ENCODE assay signal across 8 mouse cellular contexts in the genomic region with DNA sequence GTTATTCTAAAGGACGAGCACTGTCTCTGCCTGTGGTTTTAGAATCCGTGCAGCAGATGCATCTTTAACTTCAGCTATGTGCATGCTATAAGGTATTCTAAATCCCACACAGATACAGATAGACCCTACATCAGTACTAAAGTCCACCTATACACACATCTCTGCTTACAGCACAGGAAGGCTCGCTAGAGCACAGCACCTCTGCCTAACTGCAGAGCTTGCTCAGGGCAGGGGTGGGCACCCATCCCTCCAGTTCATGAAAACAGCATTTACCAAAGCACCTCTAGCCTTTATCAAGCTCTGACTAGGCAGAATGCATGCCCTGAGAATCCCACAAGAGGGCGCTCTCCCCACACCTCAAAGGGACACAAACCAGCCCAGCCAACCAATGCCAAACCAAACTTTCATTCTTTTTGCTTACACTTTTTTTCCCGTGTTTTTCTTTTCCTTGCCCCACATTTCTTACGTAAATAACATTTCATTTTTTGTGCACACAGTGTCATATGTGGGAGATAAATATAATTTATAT.
DNase-seq lines count a peak whose midpoint lies in the region; ATAC-seq and TF ChIP-seq lines count a peak whose summit lies in the region.

No protein-coding gene starts in this region.

- no peak overlapping the region for H3K9ac ChIP-seq in kidney, postnatal 0 days (ENCODE audit: low read depth, low read length)
- no peak overlapping the region for H3K9ac ChIP-seq in liver, embryonic 11.5 days (ENCODE audit: low read depth, low read length)
- 0 out of 2 replicates have a peak overlapping the region, but pooled peaks have one; percentile 17 for H3K9ac ChIP-seq in neural tube, embryonic 13.5 days

- no peaks in the 10 kb centered on the region for H3K9me3 ChIP-seq in kidney, postnatal 0 days (replicated peaks; ENCODE audit: low read length)
- no peaks in the 10 kb centered on the region for H3K9me3 ChIP-seq in liver, embryonic 11.5 days (ENCODE audit: control insufficient read depth, low read length)
- H3K9me3 ChIP-seq in neural tube, embryonic 13.5 days: no peaks in the 10 kb centered on the region

- H3K27ac ChIP-seq in kidney, postnatal 0 days: no peak overlapping the region
- H3K27ac ChIP-seq in liver, embryonic 11.5 days (ENCODE audit: low read depth, low read length): no peak overlapping the region
- 0 out of 2 replicates have a peak overlapping the region, but pooled peaks have one; percentile 3 for H3K27ac ChIP-seq in neural tube, embryonic 13.5 days (replicated peaks)

- H3K36me3 ChIP-seq in kidney, postnatal 0 days (ENCODE audit: insufficient read depth, low read length): no peaks in the 10 kb centered on the region
- H3K36me3 ChIP-seq in liver, embryonic 11.5 days (ENCODE audit: control insufficient read depth, insufficient read depth, low read length): no peaks in the 10 kb centered on the region
- no peaks in the 10 kb centered on the region for H3K36me3 ChIP-seq in neural tube, embryonic 13.5 days

- no peak overlapping the region for H3K4me3 ChIP-seq in kidney, postnatal 0 days (replicated peaks; ENCODE audit: low read depth, low read length)
- no peak overlapping the region for H3K4me3 ChIP-seq in liver, embryonic 11.5 days (ENCODE audit: low read depth, low read length)
- no peak overlapping the region for H3K4me3 ChIP-seq in neural tube, embryonic 13.5 days

- no peak overlapping the region for H3K4me2 ChIP-seq in kidney, postnatal 0 days (ENCODE audit: low read length)
- no peak overlapping the region for H3K4me2 ChIP-seq in liver, embryonic 11.5 days
- H3K4me2 ChIP-seq in neural tube, embryonic 13.5 days: no peak overlapping the region

- no peaks in the 10 kb centered on the region for H3K27me3 ChIP-seq in kidney, postnatal 0 days (ENCODE audit: insufficient read depth, low read length)
- 0 out of 2 replicates have a peak, but pooled peaks cover 2% of the 10 kb centered on the region for H3K27me3 ChIP-seq in liver, embryonic 11.5 days (replicated peaks; ENCODE audit: control insufficient read depth, insufficient read depth, low read length)
- no peaks in the 10 kb centered on the region for H3K27me3 ChIP-seq in neural tube, embryonic 13.5 days

- peak; percentile 94 for TF ChIP-seq CTCF in kidney, postnatal 0 days (IDR thresholded peaks at IDR 0.05; ENCODE audit: low read depth)

- H3K4me1 ChIP-seq in kidney, postnatal 0 days (replicated peaks; ENCODE audit: insufficient read depth, low read length): no peaks in the 10 kb centered on the region
- no peaks in the 10 kb centered on the region for H3K4me1 ChIP-seq in liver, embryonic 11.5 days (replicated peaks; ENCODE audit: control insufficient read depth, insufficient read depth, low read length)
- H3K4me1 ChIP-seq in neural tube, embryonic 13.5 days (replicated peaks): peaks cover 33% of the 10 kb centered on the region

- WGBS in kidney, postnatal 0 days: 22% methylated on average over 6 of the region's 6 CpGs
- WGBS in liver, embryonic 11.5 days: 19% methylated on average over 6 of the region's 6 CpGs
- WGBS in neural tube, embryonic 13.5 days: 27% methylated on average over 6 of the region's 6 CpGs

- peak; percentile 11 to 67 for DNase-seq in spleen, postnatal 10 days (ENCODE audit: low spot score in 2 of 2)
- no peak for DNase-seq in spleen, postnatal 36 days (ENCODE audit: low spot score in 2 of 2)
- DNase-seq in cerebellum, postnatal 14 days: peak; percentile 82 to 89
- peak; percentile 74 for DNase-seq in gastrocnemius, postnatal 10 days
- peak; percentile 85 for DNase-seq in kidney, postnatal 0 days (ENCODE audit: low spot score)
- peak; percentile 62 for DNase-seq in liver, embryonic 11.5 days (ENCODE audit: low spot score)
- DNase-seq in thymus, postnatal 36 days: peak; percentile 25 to 41

- ATAC-seq in kidney, postnatal 0 days (replicated peaks; ENCODE audit: low FRiP score, low read depth): 0 out of 2 replicates have a peak, but pooled peaks have one; percentile 26
- ATAC-seq in liver, embryonic 11.5 days (replicated peaks; ENCODE audit: low FRiP score): no peak
- peak; percentile 37; the same call in 1 of the 2 replicates for ATAC-seq in neural tube, embryonic 13.5 days (ENCODE audit: low read depth)

Comparison
In these comparisons a context has a peak if more than half of its experiments do, and no peak if none do; other contexts are left out.
1. DNase-seq: peak in spleen, postnatal 10 days (2 of 2), cerebellum, postnatal 14 days (2 of 2), gastrocnemius, postnatal 10 days (single experiment), kidney, postnatal 0 days (single experiment), liver, embryonic 11.5 days (single experiment) and thymus, postnatal 36 days (2 of 2); none in spleen, postnatal 36 days (0 of 2).